Mouse (Mus musculus): Measurements from ENCODE around the gene Gtdc1. TPM values are rescaled to one million over a fixed set of nuclear protein-coding genes. Genes with fewer than 3 reads are reported as not detected.

Gtdc1 gene
- total and polyA plus RNA-seq, 2 experiments = 2.9 to 9.3 TPM

GRCm38 (mm10) chr2:44564776-44565692, 362.4 kb downstream of the Gtdc1 start:
- 94% methylated on average over 16 of the region's 16 CpGs for WGBS
- Histone ChIP-seq H3K36me3 (ENCODE audit: control insufficient read depth, insufficient read depth, low read length) (no peaks in the 10 kb centered on the region), H3K79me2 (ENCODE audit: control insufficient read depth, insufficient read depth, low read length) (no peaks in the 10 kb centered on the region), H3K9ac (ENCODE audit: low read depth, low read length) (no peak overlapping the region), H3K27me3 (ENCODE audit: control insufficient read depth, insufficient read depth, low read length) (no peaks in the 10 kb centered on the region), H3K27ac (replicated peaks; ENCODE audit: insufficient read depth, low read depth, low read length) (no peak overlapping the region), H3K4me3 (ENCODE audit: insufficient read depth, low read depth, low read length) (no peak overlapping the region), H3K4me1 (ENCODE audit: control insufficient read depth, insufficient read depth, low read length) (0 out of 2 replicates have a peak, but pooled peaks cover 2% of the 10 kb centered on the region)
- DNase-seq (ENCODE audit: extremely low read depth, low read depth, low spot score) = no peak
- TF ChIP-seq POLR2A (IDR thresholded peaks at IDR 0.05; ENCODE audit: extremely low read depth, insufficient read depth, low read length) (no peak), CTCF (IDR thresholded peaks at IDR 0.05; ENCODE audit: low read depth, low read length) (no peak)

- no peak for TF ChIP-seq POLR2A (IDR thresholded peaks at IDR 0.05; ENCODE audit: extremely low read depth, insufficient read depth, low read length)
- no peak for TF ChIP-seq CTCF (IDR thresholded peaks at IDR 0.05; ENCODE audit: low read depth, low read length)
- Histone ChIP-seq H3K9ac (ENCODE audit: low read depth, low read length) (no peak overlapping the region), H3K79me2 (ENCODE audit: control insufficient read depth, insufficient read depth, low read length) (no peaks in the 10 kb centered on the region), H3K36me3 (ENCODE audit: control insufficient read depth, insufficient read depth, low read length) (no peaks in the 10 kb centered on the region), H3K4me3 (ENCODE audit: insufficient read depth, low read depth, low read length) (no peak overlapping the region), H3K27ac (replicated peaks; ENCODE audit: insufficient read depth, low read depth, low read length) (no peak overlapping the region), H3K4me1 (ENCODE audit: control insufficient read depth, insufficient read depth, low read length) (no peaks in the 10 kb centered on the region), H3K27me3 (ENCODE audit: control insufficient read depth, insufficient read depth, low read length) (peaks cover 2% of the 10 kb centered on the region; the same call in 1 of the 2 replicates)
- 91% methylated on average over 4 of the region's 4 CpGs for WGBS
- DNase-seq (ENCODE audit: extremely low read depth, low read depth, low spot score) = no peak
Measured at GRCm38 (mm10) chr2:44561789-44562188, 365.7 kb downstream of the Gtdc1 start.

GRCm38 (mm10) chr2:44559242-44559944, 368.1 kb downstream of the Gtdc1 start:
- TF ChIP-seq CTCF (IDR thresholded peaks at IDR 0.05; ENCODE audit: low read depth, low read length) (no peak), POLR2A (IDR thresholded peaks at IDR 0.05; ENCODE audit: extremely low read depth, insufficient read depth, low read length) (no peak)
- Histone ChIP-seq H3K4me1 (ENCODE audit: control insufficient read depth, insufficient read depth, low read length) (no peaks in the 10 kb centered on the region), H3K79me2 (ENCODE audit: control insufficient read depth, insufficient read depth, low read length) (no peaks in the 10 kb centered on the region), H3K27ac (replicated peaks; ENCODE audit: insufficient read depth, low read depth, low read length) (no peak overlapping the region), H3K9ac (ENCODE audit: low read depth, low read length) (no peak overlapping the region), H3K27me3 (ENCODE audit: control insufficient read depth, insufficient read depth, low read length) (peaks cover 6% of the 10 kb centered on the region; the same call in 1 of the 2 replicates), H3K4me3 (ENCODE audit: insufficient read depth, low read depth, low read length) (no peak overlapping the region), H3K36me3 (ENCODE audit: control insufficient read depth, insufficient read depth, low read length) (no peaks in the 10 kb centered on the region)
- DNase-seq (ENCODE audit: extremely low read depth, low read depth, low spot score) = peak; percentile 22
- WGBS = 81% methylated on average over 6 of the region's 6 CpGs

GRCm38 (mm10) chr2:44557669-44558281, 369.7 kb downstream of the Gtdc1 start:
- no peaks in the 10 kb centered on the region for H3K36me3 ChIP-seq (ENCODE audit: control insufficient read depth, insufficient read depth, low read length)
- peak overlapping the region; percentile 15 for H3K27ac ChIP-seq (replicated peaks; ENCODE audit: insufficient read depth, low read depth, low read length)
- H3K4me1 ChIP-seq (ENCODE audit: control insufficient read depth, insufficient read depth, low read length) = no peaks in the 10 kb centered on the region
- H3K9ac ChIP-seq (ENCODE audit: low read depth, low read length) = peak overlapping the region; percentile 14; the same call in 1 of the 2 replicates
- peak overlapping the region; percentile 3; the same call in 1 of the 2 replicates for H3K4me3 ChIP-seq (ENCODE audit: insufficient read depth, low read depth, low read length)
- TF ChIP-seq CTCF (IDR thresholded peaks at IDR 0.05; ENCODE audit: low read depth, low read length) (no peak), POLR2A (IDR thresholded peaks at IDR 0.05; ENCODE audit: extremely low read depth, insufficient read depth, low read length) (no peak)
- no peak for DNase-seq (ENCODE audit: extremely low read depth, low read depth, low spot score)
- 57% methylated on average over 12 of the region's 12 CpGs for WGBS
- H3K27me3 ChIP-seq (ENCODE audit: control insufficient read depth, insufficient read depth, low read length) = peaks cover 6% of the 10 kb centered on the region; the same call in 1 of the 2 replicates
- no peaks in the 10 kb centered on the region for H3K79me2 ChIP-seq (ENCODE audit: control insufficient read depth, insufficient read depth, low read length)

- Histone ChIP-seq H3K4me3 (ENCODE audit: insufficient read depth, low read depth, low read length) (peak overlapping the region; percentile 34; the same call in 1 of the 2 replicates), H3K27ac (replicated peaks; ENCODE audit: insufficient read depth, low read depth, low read length) (peak overlapping the region; percentile 57), H3K4me1 (ENCODE audit: control insufficient read depth, insufficient read depth, low read length) (no peaks in the 10 kb centered on the region), H3K27me3 (ENCODE audit: control insufficient read depth, insufficient read depth, low read length) (peaks cover 6% of the 10 kb centered on the region; the same call in 1 of the 2 replicates), H3K9ac (ENCODE audit: low read depth, low read length) (peak overlapping the region; percentile 38), H3K36me3 (ENCODE audit: control insufficient read depth, insufficient read depth, low read length) (no peaks in the 10 kb centered on the region), H3K79me2 (ENCODE audit: control insufficient read depth, insufficient read depth, low read length) (no peaks in the 10 kb centered on the region)
- DNase-seq (ENCODE audit: extremely low read depth, low read depth, low spot score) = no peak
- 5% methylated on average over 42 of the region's 42 CpGs for WGBS
- TF ChIP-seq POLR2A (IDR thresholded peaks at IDR 0.05; ENCODE audit: extremely low read depth, insufficient read depth, low read length) (no peak), CTCF (IDR thresholded peaks at IDR 0.05; ENCODE audit: low read depth, low read length) (no peak)
Measured at GRCm38 (mm10) chr2:44556861-44557592, 370.4 kb downstream of the Gtdc1 start.
